Mouse (Mus musculus) ZHBTc4 (cell line): ENCODE measurements at regions not wholly inside any gene's neighbourhood (a gene's known extent, or its start where the extent isn't known, plus 50 kb on each side); places are given as distances from the start of the nearest gene placed in this dataset.

ENCODE experiments used
- DNase-seq: peaks from one replicate; pipeline ENCODE4 v3.0.0-alpha.2; 2011; ENCODE audit warnings: low read depth, low spot score

DNA sequence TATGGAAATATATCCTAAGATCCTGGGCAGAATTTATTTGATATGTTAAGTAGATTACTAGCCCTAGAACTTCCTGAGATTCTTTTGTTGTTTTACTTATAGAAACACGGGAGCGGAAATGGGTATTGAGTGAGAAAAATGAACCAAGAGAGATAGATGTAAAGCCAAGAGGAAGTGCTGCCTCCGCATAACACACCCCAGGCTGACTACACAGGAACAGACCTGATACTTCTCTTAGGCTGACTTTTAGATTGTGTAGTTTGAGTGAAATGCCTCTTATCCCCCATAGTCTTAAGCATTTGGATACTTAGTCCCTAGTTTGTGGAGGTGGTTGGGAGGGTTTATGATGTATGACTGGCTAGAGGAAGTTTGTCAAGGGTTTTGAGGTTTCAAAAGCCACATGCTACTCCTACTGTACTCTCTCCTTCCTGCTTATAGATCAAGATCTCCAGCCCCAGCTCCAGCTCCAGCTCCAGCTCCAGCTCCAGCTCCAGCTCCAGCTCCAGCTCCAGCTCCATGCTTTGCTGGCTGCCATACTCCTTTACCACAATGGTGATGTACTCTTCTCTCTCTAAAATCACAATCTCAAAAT lies 210.0 kb upstream of the Nrp1 start:
- DNase-seq = no peak

DNA sequence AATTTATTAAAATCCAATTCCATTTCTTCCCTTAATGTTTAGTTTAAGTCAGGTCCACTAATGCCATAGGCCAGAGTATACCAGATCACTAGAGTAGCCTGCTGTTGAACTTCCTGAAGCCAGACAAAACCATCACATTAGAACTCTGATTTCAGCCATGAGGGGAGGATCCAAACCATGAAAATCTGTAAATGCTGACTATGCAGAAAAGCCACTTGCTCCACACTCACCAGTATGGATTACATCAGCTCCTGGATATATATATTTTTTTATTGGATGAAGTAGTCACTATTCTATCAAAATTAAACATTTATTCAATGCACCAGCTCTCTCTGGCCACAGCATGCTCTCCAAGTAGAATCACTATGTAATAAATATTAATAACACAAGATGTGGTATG lies 202.8 kb upstream of the Nrp1 start:
- no peak for DNase-seq

DNA sequence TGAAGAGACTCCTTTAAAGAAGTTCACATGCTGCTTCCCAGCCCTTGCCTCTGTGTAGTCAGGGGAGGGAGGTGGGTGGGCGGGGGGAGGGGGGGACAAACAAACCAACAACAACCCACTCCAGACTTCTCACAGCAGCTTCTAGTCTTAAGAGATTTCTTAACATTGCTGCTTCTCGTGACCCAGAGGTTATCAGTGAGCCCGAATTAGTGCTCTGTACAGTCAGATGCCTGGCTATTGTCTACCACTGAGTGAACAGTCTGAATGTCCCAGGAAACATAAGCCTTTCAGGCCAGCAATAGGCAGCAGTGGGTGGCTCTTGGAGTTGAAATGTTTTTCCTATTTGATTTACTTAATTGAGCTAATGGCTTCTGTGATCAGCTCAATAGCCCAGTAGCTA lies 202.2 kb upstream of the Nrp1 start:
- DNase-seq = no peak

- no peak for DNase-seq
These were observed 195.5 kb upstream of the Nrp1 start for GRCm38 (mm10) chr8:128162857-128163256.

GRCm38 (mm10) chr8:128164976-128165375 lies 193.4 kb upstream of the Nrp1 start:
- no peak for DNase-seq

- no peak for DNase-seq
These were observed 192.8 kb upstream of the Nrp1 start for GRCm38 (mm10) chr8:128165591-128165990.

- DNase-seq = no peak
These were observed 192.3 kb upstream of the Nrp1 start for GRCm38 (mm10) chr8:128166097-128166496.

- no peak for DNase-seq
These were observed 189.6 kb upstream of the Nrp1 start for GRCm38 (mm10) chr8:128168819-128169218.

- no peak for DNase-seq
These were observed 187.3 kb upstream of the Nrp1 start for GRCm38 (mm10) chr8:128171116-128171515.

DNA sequence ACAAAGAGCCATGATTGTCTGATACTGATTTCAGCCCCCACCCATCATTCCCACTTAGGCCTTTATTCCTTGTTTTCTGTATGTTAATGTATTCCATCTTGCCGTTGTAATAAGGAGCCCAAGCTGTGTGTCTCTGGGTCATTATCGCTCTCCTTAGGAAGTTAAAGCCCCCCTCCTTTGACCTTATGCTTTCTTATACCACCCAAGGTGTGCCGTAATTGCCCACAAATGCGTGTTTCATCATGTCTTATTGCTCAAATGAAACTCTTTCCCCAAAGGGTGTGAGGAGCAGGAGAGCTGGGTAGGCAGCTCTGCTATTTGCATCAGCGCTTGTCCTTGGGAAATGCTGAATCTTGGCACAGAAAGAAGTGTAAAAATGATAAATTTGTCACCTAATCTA lies 178.2 kb upstream of the Nrp1 start:
- DNase-seq = no peak

GRCm38 (mm10) chr8:128183081-128183480 lies 175.3 kb upstream of the Nrp1 start:
- DNase-seq = no peak

DNA sequence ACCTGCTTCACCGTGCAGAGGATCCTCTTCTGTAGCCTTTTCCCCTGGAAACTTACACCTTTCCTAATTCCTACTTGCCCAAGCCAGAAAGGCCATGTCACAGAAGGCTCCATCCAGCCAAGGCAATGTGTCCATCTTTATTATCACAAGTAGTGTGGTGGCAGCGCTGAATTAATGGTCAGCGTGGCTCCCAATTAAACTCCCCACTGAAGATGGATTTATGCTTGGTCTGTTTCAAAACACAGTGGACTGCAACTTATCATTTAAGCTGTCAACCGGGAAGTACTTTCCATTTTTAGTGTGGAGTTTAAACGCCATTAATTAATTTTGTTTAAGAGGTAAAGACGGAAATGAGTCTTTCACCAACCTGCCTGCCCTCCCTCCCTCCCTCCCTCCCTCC lies 170.1 kb upstream of the Nrp1 start:
- no peak for DNase-seq

DNA sequence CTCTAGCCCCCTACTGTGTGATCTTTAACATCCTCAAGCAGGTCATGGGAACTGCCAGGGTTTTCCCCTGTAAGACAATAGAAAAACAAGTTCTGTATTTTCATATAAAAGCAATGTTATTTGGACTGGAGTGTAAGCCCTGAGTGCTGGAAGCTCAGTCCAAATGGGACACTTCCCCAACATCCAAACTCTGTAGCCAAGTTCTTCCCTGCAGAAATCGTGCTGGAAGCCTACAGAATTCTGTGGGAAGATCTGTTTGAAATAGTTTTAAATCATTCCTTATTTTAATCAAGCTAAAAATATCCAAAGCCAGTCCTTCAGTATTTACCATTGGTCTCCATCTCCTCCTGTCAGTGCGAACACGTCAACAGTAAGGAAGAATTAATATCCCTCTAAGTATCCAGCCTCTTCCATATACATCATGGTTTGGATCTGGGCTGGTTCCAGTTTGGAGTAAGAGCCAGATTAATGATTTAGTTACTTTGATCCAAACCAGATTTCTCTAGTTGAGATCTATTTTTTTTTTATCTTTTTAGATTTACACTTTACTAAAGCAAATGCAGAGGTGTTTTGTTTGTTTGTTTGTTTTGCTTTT lies 165.0 kb upstream of the Nrp1 start:
- no peak for DNase-seq

- no peak for DNase-seq
These were observed 157.6 kb upstream of the Nrp1 start for GRCm38 (mm10) chr8:128200815-128201214.

DNA sequence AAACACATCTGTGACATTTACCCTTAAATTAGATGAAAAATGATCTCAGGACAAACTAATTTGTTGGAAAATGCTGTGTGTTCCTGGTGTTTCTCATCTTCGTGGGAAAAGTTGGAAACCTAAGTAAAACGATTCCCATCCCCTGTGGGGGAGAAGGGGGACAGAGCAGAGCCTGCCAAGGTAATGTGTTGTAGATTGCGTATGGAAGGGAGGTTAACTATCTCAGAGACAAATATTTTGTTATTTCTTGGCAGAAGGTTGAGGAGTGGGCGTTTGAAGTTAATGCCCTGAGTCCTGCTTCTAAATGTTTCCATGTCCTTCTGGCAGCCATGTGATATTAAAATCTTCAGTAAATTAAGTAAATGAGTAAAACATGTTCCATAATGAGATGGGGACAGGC lies 156.8 kb upstream of the Nrp1 start:
- no peak for DNase-seq

GRCm38 (mm10) chr8:128202158-128202886 lies 156.1 kb upstream of the Nrp1 start:
- no peak for DNase-seq

DNA sequence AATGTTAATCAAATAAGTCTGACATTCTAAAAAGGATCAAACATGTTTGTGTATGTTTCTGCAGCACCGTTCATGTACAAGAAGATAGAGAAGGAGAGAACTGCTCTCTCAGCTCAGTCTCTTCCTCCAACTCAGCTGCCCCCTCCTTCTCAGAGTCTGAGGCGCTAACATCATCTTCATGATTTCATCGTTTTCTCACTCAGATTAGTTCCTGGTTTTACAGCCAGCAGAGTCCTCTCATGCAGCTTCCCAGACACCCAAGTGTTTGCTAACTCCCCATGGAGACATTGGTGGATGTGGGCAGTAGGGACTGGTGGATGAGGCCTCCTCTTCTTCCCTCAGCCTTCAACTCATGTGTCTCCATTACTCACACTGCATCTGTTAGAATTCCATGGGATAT lies 153.6 kb upstream of the Nrp1 start:
- DNase-seq = no peak

- no peak for DNase-seq
These were observed 151.3 kb upstream of the Nrp1 start for GRCm38 (mm10) chr8:128207138-128207537.

GRCm38 (mm10) chr8:128210761-128211160 lies 147.6 kb upstream of the Nrp1 start:
- no peak for DNase-seq

GRCm38 (mm10) chr8:128212223-128212622 lies 146.2 kb upstream of the Nrp1 start:
- DNase-seq = no peak

DNA sequence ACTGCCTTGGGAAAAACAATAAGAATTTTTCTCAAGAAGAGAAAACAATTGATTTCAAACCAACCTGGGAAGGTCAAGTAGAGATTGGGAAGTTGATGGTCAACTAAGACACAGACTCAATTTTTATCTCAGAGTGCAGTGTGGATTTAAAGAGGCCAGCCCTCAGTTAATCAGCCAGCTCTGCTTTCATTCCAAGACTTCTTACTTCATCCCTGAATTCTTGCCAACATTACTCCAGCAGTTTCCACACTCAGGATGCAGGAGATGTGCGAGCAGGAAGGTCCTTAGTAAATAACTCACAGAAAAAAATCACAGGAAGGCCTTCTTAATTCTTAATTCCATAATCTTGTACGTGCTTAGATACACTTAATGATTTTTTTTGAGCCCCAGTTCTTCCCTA lies 144.1 kb upstream of the Nrp1 start:
- no peak for DNase-seq

DNA sequence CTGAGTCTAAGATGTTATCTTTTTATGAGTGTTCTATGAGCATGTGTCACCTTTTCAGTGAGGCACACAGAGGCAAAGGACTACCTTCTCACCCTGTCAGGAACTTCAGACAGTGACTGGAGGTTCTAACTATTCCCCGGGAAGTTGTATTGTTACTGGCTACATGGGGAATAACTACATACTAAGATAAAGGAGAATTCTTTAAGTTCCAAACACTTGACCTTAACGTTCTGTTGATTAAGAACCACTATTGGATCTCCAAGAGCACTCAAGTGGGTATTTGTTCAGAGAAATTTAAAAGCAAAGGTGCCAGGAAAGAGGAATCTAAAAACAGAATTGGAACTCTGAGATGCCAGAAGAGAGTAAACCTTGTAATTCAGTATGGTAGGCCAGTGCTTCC lies 139.5 kb upstream of the Nrp1 start:
- DNase-seq = no peak

DNA sequence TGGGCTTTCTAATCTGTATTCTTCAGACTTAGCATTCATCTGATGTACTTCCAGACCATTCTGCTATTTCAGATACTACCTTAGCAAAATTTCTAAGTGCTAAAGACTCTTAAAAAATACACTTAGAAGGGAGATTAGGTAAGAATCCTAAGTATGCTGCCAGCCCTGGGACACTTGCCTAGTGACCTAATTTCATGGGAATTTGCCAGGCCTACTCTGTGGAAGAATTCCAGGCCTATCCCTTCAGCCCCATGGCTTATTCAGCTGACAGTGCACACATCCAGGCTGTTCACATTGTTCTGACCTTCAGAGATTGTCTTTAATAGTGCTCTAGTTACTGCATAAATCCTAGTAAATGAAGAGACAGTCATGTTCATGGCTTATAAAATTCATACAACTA lies 138.9 kb upstream of the Nrp1 start:
- no peak for DNase-seq
